Mouse (Mus musculus): ENCODE results near the gene Gm10842. TPM values are rescaled to one million over a fixed set of nuclear protein-coding genes. Genes with fewer than 3 reads are reported as not detected.

Gene Gm10842
- not detected for polyA plus RNA-seq (2017; shearing (Covaris generic))

GRCm38 (mm10) chr11:105146593-105146992 lies at the start of gene Gm10842:
Gene Gm10842, plus strand, starts transcription at chr11:105146893.

GRCm38 (mm10) chr11:105125735-105126519 lies 20.8 kb upstream of the Gm10842 start, which contains the start of gene Mettl2:
Gene Mettl2, plus strand, starts transcription at chr11:105126425.

GRCm38 (mm10) chr11:105178516-105178915 lies 31.8 kb downstream of the Gm10842 start, which contains the start of gene Tlk2:
Gene Tlk2, plus strand, starts transcription at chr11:105178807.

Other genes starting within 250 kb of the Gm10842 start
- gene Efcab3, start 83.3 kb upstream of the Gm10842 start, polyA plus RNA-seq (2017; shearing (Covaris generic)), result not detected
- 19.5 TPM for gene Mettl2, start 20.5 kb upstream of the Gm10842 start, polyA plus RNA-seq (2017; shearing (Covaris generic))
- gene Tlk2, start 31.9 kb downstream of the Gm10842 start, polyA plus RNA-seq (2017; shearing (Covaris generic)), result 31.5 TPM
- not detected for gene Mrc2, start 145.8 kb downstream of the Gm10842 start, polyA plus RNA-seq (2017; shearing (Covaris generic))